Mouse (Mus musculus): ENCODE data around the gene Atg3.

The Atg3 gene

DNA sequence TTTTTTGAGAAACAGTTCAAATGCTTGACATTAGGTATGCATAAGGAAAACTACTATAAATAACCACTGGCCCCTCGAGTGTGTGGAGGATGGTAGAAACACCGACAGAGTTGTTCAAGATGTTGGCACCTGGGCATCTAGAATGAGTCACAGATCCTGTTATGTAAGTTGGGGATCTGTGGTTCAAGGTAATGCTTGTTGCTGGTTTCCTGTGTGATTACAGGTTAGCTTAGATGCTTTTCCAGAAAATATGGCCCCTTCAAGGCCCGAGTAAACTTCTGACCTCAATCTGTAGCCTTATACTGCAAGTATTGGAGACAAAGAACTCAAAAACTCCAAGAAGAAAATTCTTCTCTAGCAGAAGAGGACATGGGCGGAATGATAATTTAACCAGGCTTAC is 45.9 kb downstream of the Atg3 start:
- DNase-seq (ENCODE audit: inconsistent age in 2 of 2, low spot score in 1 of 2): peak; percentile 15 to 56

DNA sequence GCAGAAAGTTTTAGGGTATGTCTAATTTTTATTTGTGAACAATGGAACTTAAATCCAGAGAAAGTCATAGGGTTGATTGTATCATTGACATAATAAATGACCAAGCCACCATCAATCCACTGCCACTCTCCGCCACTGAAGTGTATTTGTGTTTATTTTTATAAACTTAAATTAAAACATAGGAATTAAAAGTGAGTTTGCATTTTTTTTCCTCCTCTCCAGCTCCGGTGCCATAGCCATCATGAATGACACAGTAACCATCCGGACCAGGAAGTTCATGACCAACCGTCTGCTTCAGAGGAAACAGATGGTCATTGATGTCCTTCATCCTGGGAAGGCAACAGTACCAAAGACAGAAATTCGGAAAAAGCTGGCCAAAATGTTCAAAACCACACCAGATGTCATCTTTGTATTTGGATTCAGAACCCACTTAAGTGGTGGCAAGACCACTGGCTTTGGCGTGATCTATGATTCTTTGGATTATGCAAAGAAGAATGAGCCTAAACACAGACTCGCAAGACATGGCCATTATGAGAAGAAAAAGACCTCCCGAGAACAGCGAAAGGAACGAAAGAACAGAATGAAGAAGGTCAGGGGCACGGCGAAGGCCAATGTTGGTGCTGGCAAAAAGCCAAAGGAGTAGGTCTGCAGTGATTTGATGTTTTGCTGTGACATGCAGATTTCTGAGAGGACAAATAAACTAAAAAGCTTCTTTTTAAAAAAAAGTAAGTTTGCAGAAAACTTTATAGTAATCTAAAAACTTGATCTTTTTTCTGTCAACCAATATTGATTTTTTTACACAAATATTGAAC is 46.5 kb downstream of the Atg3 start:
- DNase-seq (ENCODE audit: inconsistent age in 2 of 2, low spot score in 1 of 2): peak; percentile 83 to 89

DNA sequence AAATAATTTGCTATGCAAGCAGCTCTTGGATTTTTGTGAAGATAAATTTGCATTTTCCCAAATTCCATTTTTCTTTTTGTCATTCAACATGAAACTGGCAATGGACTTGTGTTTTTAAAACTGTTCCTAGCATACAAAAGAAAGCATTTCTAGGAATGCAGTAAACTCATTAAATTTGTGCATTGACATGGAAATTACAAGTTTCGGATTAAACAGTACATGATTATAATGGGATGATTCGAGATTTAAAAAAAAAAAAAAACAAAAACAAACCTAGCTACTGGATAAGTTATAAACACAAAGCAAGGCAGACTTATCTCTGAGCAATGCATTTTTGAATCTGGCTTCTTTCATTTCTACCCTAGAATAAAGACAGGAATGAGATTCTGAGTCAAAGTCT is 63.4 kb downstream of the Atg3 start:
- no peak for DNase-seq (ENCODE audit: inconsistent age in 2 of 2, low spot score in 1 of 2)

DNA sequence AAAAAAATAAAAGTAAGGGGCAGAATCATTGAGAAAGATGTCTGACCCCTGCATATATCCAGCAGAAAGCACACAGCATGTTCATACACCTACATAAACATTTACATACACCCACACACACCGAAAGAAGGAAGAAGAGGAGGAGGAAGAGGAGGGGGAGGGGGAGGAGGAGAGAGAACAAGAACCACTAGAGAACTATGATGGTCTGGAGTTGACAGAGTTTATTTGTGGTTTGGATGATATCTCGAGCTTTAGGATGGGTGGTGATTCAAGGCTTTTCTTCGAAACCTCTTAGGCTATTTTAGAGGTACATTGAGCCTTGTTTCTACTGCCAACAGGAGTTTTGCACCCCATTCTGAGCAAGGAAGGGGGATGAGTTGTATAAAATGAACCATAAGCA is 64.2 kb downstream of the Atg3 start:
- DNase-seq (ENCODE audit: inconsistent age in 2 of 2, low spot score in 1 of 2): no peak

DNA sequence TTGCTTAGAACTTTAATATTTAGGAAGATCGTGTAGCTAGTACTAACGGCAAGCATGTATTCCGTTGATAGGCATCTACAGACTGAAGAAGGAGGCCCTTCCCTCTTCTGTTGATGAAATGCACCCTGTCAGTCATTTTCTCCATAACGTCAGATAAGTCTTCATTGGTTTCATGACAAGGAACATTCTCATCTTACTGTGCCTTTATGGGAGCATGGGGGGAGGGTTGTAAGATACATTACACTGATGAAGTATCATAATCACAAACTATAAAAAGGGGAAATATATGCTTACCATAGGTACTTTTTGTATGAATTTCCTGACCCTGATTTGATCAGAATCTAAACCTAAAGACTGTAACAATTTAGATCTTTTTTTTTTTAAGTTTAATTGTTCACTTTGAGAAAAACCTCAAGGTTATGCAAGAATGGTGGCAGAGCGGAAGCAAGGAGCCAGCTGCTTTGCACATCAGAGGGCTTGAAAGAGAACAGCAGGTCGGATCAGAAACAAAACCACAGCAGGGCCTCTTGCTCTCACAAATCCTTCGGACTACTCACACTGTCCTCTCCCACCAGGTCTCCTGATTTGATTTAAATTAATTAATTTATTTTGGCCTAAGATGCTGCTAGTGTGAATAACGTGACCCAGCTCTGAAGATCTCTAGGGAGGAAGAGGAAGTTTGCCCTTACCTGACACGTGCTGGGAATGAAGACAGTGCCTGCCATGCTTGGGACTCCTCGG is 65.2 kb downstream of the Atg3 start, which contains the start of gene Btla:
TSS of gene Btla (plus strand) at position 668 of the 741 bp plus-strand sequence.
- no peak for DNase-seq (ENCODE audit: inconsistent age in 2 of 2, low spot score in 1 of 2)

DNA sequence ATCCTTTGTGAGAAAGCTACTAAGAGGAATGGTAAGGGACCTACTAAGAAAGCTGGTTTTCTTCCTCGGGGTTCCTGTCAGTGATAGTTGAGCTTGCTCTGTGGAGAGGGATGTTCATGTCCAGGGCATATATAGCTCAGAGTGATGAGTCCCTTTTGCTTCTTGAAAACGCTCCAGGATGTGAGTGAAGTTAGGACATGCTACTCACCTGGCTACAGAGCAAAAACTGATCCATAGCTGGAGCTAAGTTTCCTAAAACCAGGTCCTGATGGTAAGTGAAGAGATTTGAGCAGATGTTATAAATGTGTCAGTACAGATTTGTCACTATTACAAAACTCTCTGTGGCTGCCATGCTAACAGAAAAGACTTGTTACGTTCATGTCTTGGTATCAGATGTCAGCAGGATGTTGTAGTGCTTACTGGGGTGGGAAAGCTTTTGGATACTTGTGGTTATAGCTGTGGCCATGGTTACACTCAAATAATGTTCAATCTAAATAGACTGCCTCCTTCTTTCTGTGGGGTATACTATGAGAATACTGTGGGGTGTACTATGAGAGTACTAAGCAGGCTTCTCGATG is 65.9 kb downstream of the Atg3 start:
- DNase-seq (ENCODE audit: inconsistent age in 2 of 2, low spot score in 1 of 2): no peak

DNA sequence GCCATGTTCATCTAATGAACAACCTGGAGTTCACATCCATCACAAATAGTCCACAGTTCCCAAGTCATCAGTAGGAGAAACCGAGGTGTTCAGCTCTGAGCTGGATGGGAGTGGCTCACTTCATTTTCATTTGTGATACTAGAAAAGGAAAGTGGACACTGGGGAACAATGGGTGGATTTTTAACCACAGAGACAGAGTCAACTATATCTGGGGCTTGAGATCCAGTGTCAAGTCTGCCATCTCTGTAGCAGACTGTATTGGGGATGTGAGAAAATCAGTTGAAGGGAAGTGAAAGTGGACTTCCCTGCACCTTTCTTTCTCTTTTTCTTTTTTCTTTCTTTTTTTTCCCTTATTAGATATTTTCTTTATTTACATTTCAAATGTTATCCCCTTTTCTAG is 68.4 kb downstream of the Atg3 start:
- no peak for DNase-seq (ENCODE audit: inconsistent age in 2 of 2, low spot score in 1 of 2)

DNA sequence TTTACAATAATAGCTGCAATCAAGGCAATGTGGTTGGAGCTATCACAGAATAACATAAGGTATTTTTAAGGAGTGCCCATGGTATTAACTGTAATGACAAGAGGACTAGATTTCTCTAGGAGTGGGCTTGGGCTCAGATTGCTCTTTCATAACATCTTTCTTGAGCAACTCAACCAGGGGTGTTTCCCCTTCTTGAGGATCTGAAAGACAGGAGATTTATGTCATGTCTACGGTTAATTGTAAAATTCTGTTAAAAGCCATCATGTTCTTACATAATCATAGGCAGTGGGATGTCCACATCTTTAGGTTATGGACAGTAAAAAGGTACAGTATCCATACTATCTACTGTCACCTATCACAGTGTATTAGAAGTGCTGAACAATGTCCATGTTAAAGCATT is 72.7 kb downstream of the Atg3 start:
- no peak for DNase-seq (ENCODE audit: inconsistent age in 2 of 2, low spot score in 1 of 2)

DNA sequence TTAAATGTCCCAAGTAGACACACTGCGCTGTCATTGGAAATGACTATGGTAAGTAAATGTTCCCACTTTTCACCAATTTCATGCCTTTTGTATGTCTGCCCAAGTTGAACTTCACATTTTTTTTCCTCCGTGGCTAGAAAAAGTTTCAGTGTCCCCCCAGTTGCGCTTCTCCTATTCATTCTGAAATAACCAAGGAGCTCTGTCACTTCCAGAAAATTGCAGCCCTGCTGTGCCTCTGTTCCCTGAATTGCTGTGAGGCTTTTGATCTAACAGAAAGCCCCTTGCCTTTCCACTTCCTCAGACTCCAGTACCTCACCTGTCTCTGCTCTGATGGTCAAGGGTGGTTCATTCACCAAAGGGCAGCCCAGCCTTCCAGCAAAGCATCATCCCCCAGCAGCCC is 74.4 kb downstream of the Atg3 start:
- no peak for DNase-seq (ENCODE audit: inconsistent age in 2 of 2, low spot score in 1 of 2)

All from adrenal gland, adult (tissue).